ENCODE assay signal across 8 mouse cellular contexts in genomic region chrX:42059282-42060068, GRCm38 (mm10). TPM values are rescaled to one million over a fixed set of nuclear protein-coding genes. Genes with fewer than 3 reads are reported as not detected.
DNase-seq lines count a peak whose midpoint lies in the region; ATAC-seq and TF ChIP-seq lines count a peak whose summit lies in the region.

Gene Xiap (plus strand): TSS chrX:42059679.

- no peak within 1 kb of the TSS for H3K27ac ChIP-seq in layer of hippocampus, adult 2 months

- no peak for ATAC-seq in monocyte, adult 5-6 weeks (replicated peaks; ENCODE audit: insufficient number of reproducible peaks, low FRiP score, low TSS enrichment, poor library complexity, severe bottlenecking)

- no peak within 1 kb of the TSS for H3K4me3 ChIP-seq in layer of hippocampus, adult 2 months

- no peak for DNase-seq in layer of hippocampus, adult 2 months (ENCODE audit: low spot score in 2 of 2)
- no peak for DNase-seq in layer of hippocampus, adult 9-11 months
- DNase-seq in adrenal gland, postnatal 25 days, result no peak
- no peak for DNase-seq in gastrocnemius, postnatal 36 days
- DNase-seq in layer of hippocampus, postnatal 25 days (ENCODE audit: extremely low spot score in 1 of 2, low spot score in 1 of 2), result no peak
- no peak for DNase-seq in cerebellum, adult 8-10 months
- DNase-seq in frontal cortex, postnatal 25 days (ENCODE audit: low spot score in 2 of 2), result no peak

- intact Hi-C loops in gastrocnemius, postnatal 36 days (cut with DNase I), result no loop called here

- no peak for TF ChIP-seq CTCF in layer of hippocampus, adult 2 months (conservative IDR thresholded peaks at IDR 0.05)

RNA-seq across cellular contexts. Expression of gene Xiap, which starts in this region (rescaled TPM):
- total RNA-seq in layer of hippocampus, adult 2 months (2021), result 10 to 100 TPM; 46.1 to 51.7 TPM
- total RNA-seq in adrenal gland, postnatal 25 days (2021), result 45.4 and 55.7 TPM in 2 replicates
- total RNA-seq in gastrocnemius, postnatal 36 days (2021), result 10 to 100 TPM; 17.2 to 17.6 TPM
- 10 to 100 TPM; 51.0 to 55.6 TPM for total RNA-seq in layer of hippocampus, postnatal 25 days (2021)
- 54.8 to 87.8 TPM (median 75.7 TPM) in 3 replicates for total RNA-seq in monocyte, adult 5-6 weeks (2017)
